Mouse (Mus musculus) layer of hippocampus, adult 9-11 months (tissue): ENCODE measurements at regions not wholly inside any gene's neighbourhood (a gene's known extent, or its start where the extent isn't known, plus 50 kb on each side); places are given as distances from the start of the nearest gene placed in this dataset.

Source experiments
- DNase-seq: peaks from one replicate; pipeline ENCODE4 v3.0.0; 2022

GRCm38 (mm10) chr15:31673038-31673437 lies 71.4 kb downstream of the Fam173b start:
- no peak for DNase-seq

- DNase-seq: peak; percentile 17
Measured at GRCm38 (mm10) chr15:31676771-31677191, 75.1 kb downstream of the Fam173b start.

DNA sequence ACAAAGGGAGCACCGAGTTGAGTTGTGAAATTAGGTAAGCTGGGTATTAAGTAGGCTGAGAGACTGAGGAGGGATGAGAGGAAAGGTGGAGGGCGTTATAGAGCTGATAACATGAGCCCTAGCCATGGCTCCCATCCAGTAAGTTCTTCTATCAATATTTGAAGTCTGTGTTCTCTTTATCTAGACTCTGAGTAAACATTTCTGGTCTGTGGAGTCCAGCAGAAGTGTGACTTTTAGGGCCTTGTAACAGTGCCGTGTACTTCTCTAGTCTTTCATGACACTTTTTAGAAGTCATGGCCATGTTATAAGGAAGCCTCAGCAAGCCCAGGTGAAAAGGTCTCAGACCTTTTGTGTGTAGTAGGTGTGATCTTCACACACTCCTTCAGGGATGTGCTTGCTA lies 91.5 kb downstream of the Fam173b start:
- no peak for DNase-seq

DNA sequence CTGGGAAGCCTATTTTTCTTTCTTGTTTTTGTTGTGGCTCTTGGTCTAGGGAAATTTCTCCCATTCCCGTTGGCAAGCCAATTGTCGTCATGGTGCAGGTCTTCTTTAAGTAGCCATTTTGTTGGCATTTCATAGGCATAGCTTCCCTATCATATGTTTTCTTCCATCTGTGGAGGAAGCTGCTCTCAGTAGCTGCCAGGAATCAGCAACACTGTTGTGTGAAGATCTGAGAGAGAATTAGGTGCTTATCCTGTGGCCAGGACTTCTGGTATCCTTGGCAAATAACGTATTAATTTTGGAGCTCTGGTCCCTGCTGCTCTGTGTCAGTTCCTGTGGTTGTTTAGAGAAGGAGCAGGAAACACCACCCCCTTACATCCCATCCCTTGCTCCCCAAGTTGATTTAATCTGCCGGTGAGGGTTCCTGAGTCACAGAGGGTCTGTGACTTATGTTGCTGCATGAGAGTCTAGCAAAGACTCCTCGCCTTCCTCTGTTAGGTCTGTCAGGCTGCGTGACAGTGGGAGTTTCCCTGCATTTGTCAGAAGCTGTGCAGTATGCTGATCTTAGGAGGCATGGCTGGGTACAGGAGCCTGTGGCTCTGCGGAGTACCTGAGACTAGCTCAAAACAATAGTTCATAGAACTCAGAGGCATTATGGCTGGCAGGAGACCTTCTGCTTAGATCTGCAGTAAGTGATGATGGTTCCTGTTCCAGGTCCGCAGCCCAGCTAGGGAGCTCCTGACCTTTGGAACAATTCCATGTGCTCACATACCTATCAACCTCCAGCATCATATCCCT lies 93.4 kb downstream of the Fam173b start:
- DNase-seq: no peak

DNA sequence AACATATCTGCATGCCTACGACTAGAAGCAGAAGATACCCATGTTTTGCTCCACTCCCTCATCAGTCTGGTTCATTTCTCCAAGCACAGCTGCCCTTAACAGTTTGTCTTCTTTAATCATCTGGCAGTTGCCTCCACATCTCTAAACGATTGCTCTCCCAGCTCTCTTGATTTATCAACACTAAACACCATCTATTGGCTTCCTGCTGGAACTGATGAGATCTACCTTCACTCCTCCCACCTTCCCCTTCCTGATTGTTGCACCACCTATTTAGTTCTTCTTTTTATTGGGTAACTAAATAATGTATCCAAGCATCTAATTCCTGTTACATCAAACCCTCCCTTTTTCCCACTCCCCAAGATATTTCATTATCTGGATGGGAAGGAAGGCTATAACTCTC lies 101.7 kb downstream of the Fam173b start:
- DNase-seq: no peak

DNA sequence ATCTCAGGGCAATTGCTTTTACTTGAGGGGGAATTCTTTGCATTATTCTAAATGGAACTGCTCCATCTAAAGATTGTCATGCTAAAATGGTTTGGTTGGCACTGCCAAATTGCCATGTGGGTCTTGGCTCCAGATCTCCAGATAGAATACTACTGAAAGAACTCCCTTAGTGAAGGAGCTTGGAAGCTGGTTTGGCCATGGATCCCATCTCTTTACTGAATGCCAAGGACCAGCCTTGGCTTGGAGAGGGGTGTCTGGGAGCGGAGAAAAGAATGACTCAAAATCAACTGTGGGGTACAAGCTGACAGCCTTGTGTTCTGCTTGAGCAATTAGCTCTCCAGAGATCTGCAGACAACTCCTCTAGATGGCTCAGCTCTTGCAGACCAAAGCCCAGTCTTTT lies 105.8 kb downstream of the Fam173b start:
- no peak for DNase-seq

GRCm38 (mm10) chr15:31721019-31721418 lies 119.4 kb downstream of the Fam173b start:
- no peak for DNase-seq

DNA sequence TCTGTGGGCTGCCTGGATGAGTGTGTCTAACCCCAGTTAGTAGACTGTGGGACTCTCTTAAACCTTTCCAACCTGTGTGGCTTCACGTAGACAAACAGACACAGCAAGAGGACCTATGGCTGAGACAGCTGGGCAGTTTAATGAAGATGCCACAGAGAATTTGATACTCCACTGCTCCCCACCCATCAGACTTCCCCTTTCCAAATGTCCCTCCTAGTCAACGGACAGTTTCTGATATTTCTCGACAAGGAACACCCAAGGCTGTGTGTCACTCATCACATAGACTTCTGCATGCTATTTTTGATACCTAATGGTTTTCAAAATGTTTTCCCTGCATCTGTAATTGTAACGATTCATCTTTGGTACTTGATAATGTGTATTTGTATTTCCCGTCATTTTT lies 120.8 kb downstream of the Fam173b start:
- DNase-seq: no peak

DNA sequence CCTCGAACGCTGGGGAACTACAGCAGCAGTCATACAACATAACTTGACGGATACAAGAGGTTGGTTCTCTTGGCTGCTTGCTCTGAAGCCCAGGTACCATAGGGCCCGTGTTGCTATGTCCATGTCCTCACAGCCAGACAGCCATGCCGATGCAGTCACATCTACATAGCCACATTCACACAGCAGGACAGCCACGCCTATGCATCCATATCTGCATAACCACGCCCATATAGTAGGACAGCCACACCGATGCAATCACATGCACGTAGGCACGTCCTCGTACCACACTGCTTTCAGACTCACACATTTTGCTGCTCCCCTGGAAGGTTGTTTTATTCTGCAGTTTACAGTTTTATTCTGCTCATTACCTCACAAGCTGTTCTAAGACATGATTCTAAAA lies 122.6 kb downstream of the Fam173b start:
- no peak for DNase-seq

DNA sequence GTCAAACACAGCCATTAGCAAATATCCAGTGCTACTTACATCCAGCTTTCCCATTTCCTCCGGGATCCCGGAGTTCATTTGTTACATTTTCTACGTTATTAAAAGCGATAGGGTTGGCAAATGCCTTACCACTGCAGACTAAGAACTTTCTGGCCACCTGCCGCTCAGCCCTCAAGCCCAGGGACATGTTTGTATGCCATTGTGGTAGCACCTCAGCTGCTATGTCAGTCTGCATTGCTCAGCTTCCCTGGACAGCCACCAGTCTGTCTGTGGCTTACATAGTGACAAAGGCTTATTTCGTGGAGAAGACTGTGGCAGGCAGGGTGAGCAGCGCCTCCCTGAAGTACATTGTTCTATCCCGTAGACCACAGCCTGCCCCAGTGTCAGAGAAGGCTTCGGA lies 127.5 kb downstream of the Fam173b start:
- DNase-seq: no peak

GRCm38 (mm10) chr15:31741686-31742085 lies 140.0 kb downstream of the Fam173b start:
- DNase-seq: no peak

- DNase-seq: peak; percentile 72
Measured at GRCm38 (mm10) chr15:31744570-31744969, 142.9 kb downstream of the Fam173b start.

DNA sequence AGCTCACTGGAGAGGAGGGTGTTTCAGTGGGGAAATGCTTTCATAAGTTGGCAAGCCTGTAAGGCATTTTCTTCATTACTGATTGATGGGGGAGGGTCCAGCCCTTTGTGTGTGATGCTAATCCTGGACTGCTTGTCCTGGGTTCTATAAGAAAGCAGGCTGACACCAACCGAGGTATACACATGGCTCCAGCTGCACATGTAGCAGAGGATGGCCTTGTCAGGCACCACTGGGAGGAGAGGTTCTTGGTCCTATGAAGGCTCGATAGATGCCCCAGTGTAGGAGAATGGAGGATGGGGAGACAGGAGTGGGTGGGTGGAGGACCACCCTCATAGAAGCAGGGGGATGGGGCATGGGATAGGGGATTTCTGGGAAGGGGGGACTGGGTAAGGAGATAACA lies 151.0 kb downstream of the Fam173b start:
- no peak for DNase-seq

DNA sequence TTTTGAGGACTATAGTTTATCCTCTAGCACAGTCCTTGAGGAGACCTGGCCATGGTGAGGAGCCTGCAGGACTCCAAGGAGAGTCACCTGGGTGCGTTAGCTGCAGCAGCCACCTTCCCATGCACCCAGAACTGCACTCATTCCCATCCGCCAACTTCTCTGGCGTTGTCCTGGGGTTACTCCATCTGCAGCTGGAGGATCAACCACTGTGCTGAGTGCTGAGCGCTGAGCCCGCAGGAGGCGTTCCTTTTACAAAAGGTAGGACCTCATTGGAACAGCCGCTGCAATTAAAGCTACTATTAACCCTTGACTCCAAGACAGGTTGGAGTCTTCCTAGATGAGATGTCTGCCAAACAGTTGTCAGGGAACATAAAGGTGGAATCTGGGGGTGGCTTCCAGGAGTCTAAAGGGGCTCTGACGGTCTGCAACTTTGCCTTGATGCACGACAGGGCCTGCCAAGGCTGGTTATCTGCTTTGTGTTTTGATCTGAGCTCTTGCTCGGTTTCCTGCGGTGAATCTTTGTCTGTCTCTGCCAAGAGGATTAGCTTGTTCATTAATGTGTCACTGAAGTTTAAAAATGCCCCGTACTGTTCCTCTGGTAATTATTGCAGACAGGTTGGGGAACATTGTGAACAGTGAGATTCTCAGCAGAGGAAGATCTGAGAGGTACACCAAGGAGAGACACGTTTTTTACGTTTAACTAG lies 152.1 kb downstream of the Fam173b start:
- no peak for DNase-seq

GRCm38 (mm10) chr15:31768959-31769844 lies 167.6 kb downstream of the Fam173b start:
- DNase-seq: no peak

DNA sequence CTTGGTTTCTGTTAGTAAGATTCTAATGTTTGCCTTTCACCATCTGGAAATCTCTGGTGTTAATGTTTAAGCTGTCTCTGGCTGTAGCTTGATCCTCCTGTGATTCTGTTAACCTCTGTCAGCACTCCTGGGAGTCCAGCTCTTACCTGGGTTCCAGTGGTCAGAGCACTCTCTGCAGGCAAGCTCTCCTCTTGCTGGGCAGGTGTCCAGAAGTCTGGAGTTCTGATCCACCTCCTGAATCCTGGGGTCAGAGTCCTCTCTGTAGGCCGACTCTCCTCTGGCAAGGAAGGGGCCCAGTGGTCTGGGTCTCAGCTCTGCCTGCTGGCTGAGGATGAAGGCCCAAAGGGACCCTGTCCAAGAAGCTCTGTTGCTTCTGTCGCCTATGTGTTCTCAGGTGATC lies 181.4 kb downstream of the Fam173b start:
- no peak for DNase-seq

DNA sequence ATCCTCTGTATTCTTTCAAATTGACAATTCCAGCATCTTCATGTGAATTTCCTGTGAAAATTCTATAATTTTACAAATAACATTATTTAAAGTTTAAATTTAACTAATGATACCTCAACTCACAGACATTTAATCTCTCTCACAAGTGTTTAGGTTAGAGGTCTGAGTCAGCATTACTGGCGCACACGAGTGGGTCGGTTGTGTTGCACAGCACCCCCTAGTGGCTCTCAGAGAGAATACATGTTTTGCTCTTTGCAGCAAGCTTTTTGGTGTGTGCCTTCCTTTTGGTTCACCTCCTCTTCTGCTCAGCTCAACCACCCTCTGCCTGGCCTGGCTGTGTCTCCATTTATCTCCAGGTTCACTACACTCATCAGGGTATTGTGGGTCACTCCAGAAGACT lies 183.4 kb downstream of the Fam173b start:
- no peak for DNase-seq

- DNase-seq: peak; percentile 75
Measured at GRCm38 (mm10) chr15:31798863-31799262, 197.2 kb downstream of the Fam173b start.

DNA sequence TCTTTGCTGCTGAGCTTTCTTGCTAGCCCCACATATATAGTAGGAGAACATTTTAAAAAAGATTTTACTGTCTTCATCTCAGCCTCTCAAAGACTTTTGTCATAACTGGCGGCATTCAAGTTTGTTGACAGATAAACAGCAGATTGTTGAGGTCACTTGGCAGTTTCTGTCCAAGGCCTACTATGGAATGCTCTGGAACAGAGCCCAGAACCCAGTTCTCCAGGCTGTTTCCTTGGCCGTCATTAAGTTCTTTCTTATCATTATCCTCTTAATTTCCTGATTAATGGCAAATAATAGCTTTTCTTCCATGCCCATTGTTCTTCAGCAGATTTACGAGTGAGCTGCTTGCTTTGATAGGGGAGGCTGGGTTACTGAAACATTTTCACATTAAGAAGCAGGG lies 203.9 kb downstream of the Fam173b start:
- DNase-seq: no peak

GRCm38 (mm10) chr15:31815551-31815950 lies 213.9 kb downstream of the Fam173b start:
- DNase-seq: peak; percentile 77

DNA sequence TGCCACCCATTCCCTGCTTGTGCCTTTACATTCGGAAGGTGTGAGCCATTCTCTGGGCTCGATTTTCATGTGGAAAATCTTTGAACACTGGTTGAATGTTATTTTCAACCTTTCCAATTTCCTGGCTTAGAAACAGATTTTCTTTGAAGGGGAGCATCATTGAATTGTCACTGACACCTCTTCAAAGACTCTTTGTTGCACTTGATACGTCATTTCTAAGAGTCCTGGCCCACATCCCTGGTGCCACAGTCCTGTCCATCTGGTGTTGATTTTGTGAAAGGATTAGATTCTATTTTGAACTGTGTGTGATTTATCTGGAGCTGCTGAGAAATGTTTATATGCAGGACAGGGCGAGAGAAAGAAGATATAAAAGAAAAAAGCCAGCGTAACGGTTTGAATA lies 217.6 kb downstream of the Fam173b start:
- no peak for DNase-seq

GRCm38 (mm10) chr15:31827219-31827618 lies 225.6 kb downstream of the Fam173b start:
- DNase-seq: no peak

DNA sequence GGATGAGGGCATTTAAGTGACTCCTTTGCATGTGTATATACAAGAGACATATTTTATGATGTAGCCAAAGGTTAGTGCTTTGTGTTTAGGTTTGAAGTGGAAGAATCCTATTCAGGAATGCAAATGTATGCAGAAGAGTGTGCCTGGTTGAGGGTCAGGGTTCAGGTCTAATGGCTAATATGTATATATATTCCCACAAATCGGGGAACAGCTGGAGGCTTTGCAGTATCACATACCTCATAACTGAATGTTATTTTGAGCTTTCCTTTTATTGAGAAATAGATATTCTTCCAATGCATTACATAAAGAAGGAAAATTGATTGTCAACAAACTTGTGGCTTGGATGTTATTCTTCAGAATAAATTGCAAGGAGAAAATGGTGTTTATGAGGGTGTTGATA lies 239.9 kb downstream of the Fam173b start:
- no peak for DNase-seq

DNA sequence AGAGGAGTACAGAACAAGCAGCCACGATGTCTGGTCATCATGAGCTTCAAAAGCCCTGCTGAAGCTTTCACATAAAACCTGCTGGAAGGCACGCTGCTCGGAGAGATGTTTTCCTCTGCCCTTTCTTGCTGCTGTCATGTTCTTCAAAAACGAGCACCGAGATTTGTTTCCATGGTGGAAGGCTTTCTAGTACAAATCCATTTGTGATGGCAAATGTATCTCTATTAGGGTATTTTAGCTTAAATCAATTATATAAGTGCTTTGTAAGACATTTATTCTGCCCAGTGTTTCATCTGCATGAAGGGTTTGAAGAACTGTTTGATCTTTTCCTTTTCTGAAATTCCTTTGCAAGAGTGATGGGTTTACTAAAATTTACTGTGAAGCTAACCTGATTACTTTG lies 253.1 kb downstream of the Fam173b start:
- no peak for DNase-seq
